Mouse (Mus musculus): Measurements from ENCODE around the gene Foxa1. TPM values are rescaled to one million over a fixed set of nuclear protein-coding genes. Genes with fewer than 3 reads are reported as not detected.

Gene Foxa1
- polyA plus RNA-seq, 1 experiment from 2014 or later = 1.5 TPM

DNA sequence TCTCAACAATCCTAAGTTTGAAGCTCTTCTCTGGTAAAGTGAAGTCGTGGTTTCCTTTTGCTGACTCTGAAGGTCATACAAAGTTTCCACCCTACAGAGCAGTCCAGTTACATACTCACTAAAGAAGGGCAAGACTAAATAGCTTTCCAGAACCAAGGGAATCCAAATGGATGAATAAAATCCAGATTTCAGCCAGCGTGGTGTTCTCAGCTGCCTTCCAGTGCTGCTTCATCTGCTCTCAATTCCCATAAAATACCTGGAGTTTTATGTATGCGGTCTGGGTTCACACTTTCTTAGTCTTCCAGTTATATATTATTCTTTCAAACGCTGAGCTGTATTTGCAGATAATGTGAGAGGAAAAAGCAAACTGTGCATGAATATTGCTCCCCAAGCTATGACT, 35.6 kb downstream of the Foxa1 start:
- H3K4me3 ChIP-seq (ENCODE audit: low read length) = no peak overlapping the region
- no peaks in the 10 kb centered on the region for H3K27me3 ChIP-seq (ENCODE audit: control insufficient read depth, insufficient read depth, low read length)
- no peaks in the 10 kb centered on the region for H3K9me3 ChIP-seq (ENCODE audit: control insufficient read depth, low read length)
- H3K36me3 ChIP-seq (ENCODE audit: control insufficient read depth, insufficient read depth, low read length) = no peaks in the 10 kb centered on the region
- no peak overlapping the region for H3K4me2 ChIP-seq (replicated peaks; ENCODE audit: low read depth, low read length)
- ATAC-seq (ENCODE audit: low FRiP score, low TSS enrichment) = no peak
- no peak overlapping the region for H3K9ac ChIP-seq (ENCODE audit: low read depth, low read length)
- WGBS = 88% methylated on average over 4 of the region's 4 CpGs
- H3K27ac ChIP-seq (ENCODE audit: low read depth, low read length) = no peak overlapping the region
- H3K4me1 ChIP-seq (ENCODE audit: control insufficient read depth, insufficient read depth, low read length) = no peaks in the 10 kb centered on the region

DNA sequence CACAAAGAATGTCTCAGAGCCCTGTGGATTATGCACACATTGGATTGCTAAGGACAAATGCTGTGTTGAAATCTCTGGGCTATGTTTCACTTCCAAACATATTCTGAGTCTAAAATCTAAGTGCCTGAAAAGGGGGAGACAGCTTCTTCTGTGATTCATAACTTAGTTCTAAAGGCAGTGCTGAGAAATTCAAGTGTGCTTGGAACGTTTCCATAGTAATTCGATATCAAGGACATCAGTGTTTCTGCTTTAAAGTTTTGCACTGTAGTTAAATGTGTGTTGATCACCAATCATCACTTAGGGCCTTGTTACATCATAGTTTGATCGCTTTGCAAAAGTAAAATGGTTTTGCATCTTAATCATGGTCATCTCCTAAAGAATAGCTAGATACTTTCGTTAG, 37.0 kb downstream of the Foxa1 start:
- Histone ChIP-seq H3K4me3 (ENCODE audit: low read length) (no peak overlapping the region), H3K4me2 (replicated peaks; ENCODE audit: low read depth, low read length) (no peak overlapping the region), H3K9ac (ENCODE audit: low read depth, low read length) (no peak overlapping the region), H3K27ac (ENCODE audit: low read depth, low read length) (no peak overlapping the region), H3K27me3 (ENCODE audit: control insufficient read depth, insufficient read depth, low read length) (no peaks in the 10 kb centered on the region), H3K36me3 (ENCODE audit: control insufficient read depth, insufficient read depth, low read length) (no peaks in the 10 kb centered on the region), H3K4me1 (ENCODE audit: control insufficient read depth, insufficient read depth, low read length) (no peaks in the 10 kb centered on the region), H3K9me3 (ENCODE audit: control insufficient read depth, low read length) (no peaks in the 10 kb centered on the region)
- 66% methylated on average over 4 of the region's 4 CpGs for WGBS
- ATAC-seq (ENCODE audit: low FRiP score, low TSS enrichment) = no peak

DNA sequence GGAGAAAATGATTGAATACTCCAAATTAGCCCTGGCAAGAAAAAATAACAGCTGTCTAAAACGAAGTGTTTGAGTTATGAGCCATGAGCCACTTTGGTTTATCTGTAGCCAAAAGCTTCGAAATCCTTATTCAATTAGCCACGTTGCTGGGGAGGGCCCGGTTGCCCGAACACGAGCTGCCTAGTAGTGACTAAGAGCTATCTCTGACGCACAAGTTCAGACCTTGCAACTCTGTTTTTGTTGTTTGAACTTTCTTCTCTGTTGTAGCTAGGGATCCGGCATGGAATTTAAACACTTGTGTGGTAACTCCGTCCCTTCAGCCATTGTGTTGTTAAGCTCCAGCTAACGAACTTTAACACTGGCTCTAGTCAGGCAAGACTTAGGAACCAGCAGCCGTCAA, 37.8 kb downstream of the Foxa1 start:
- no peak overlapping the region for H3K4me2 ChIP-seq (replicated peaks; ENCODE audit: low read depth, low read length)
- WGBS = 51% methylated on average over 11 of the region's 11 CpGs
- H3K27ac ChIP-seq (ENCODE audit: low read depth, low read length) = no peak overlapping the region
- H3K4me3 ChIP-seq (ENCODE audit: low read length) = no peak overlapping the region
- no peak for ATAC-seq (ENCODE audit: low FRiP score, low TSS enrichment)
- H3K9me3 ChIP-seq (ENCODE audit: control insufficient read depth, low read length) = no peaks in the 10 kb centered on the region
- H3K9ac ChIP-seq (ENCODE audit: low read depth, low read length) = no peak overlapping the region
- no peaks in the 10 kb centered on the region for H3K27me3 ChIP-seq (ENCODE audit: control insufficient read depth, insufficient read depth, low read length)
- H3K4me1 ChIP-seq (ENCODE audit: control insufficient read depth, insufficient read depth, low read length) = no peaks in the 10 kb centered on the region
- H3K36me3 ChIP-seq (ENCODE audit: control insufficient read depth, insufficient read depth, low read length) = no peaks in the 10 kb centered on the region

DNA sequence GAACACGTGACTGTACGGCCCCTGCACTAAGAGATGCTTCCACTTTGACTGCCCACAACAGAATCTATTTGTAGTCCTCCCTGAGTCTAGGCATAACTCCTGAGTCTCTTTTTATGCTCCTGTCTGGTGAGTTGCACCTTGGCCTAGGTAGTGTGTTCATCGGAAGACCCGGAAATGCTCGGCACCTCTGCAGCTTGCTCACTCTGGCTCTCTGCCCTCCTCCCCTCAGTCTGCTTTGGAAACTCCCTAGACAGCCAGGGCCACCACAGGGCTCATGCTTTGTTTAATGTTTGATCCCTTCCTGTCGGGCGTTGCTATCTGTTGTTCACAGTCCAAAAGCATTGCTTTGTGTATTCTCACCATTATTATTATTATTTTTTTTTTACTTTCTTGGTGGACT, 41.4 kb downstream of the Foxa1 start:
- H3K27ac ChIP-seq (ENCODE audit: low read depth, low read length) = no peak overlapping the region

DNA sequence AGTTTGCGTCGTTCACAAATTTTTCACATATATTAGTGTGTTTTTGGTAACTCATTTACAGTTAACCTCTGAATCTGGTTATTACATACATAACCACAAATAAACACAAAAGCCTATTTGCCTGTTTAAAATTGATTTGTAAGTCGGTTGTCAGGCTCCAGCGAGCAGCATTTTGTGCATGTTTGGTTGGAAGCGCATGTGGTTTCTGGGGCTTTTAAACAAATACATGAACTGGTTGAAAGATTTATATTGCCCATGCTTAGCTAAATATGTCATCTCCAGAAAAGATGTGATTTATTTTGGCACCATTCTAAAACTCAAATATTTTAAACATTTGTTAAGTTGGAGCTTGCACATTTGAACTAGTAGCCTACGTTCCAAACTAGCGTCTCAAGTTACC, 46.5 kb downstream of the Foxa1 start:
- no peak overlapping the region for H3K27ac ChIP-seq (ENCODE audit: low read depth, low read length)
- no peak overlapping the region for H3K9ac ChIP-seq (ENCODE audit: low read depth, low read length)
- H3K4me2 ChIP-seq (replicated peaks; ENCODE audit: low read depth, low read length) = no peak overlapping the region
- no peaks in the 10 kb centered on the region for H3K36me3 ChIP-seq (ENCODE audit: control insufficient read depth, insufficient read depth, low read length)
- H3K27me3 ChIP-seq (ENCODE audit: control insufficient read depth, insufficient read depth, low read length) = no peaks in the 10 kb centered on the region
- ATAC-seq (ENCODE audit: low FRiP score, low TSS enrichment) = no peak
- no peak overlapping the region for H3K4me3 ChIP-seq (ENCODE audit: low read length)
- no peaks in the 10 kb centered on the region for H3K9me3 ChIP-seq (ENCODE audit: control insufficient read depth, low read length)
- 64% methylated on average over 7 of the region's 7 CpGs for WGBS
- no peaks in the 10 kb centered on the region for H3K4me1 ChIP-seq (ENCODE audit: control insufficient read depth, insufficient read depth, low read length)

More for the DNA sequence above, 41.4 kb downstream of the Foxa1 start:
- Histone ChIP-seq H3K4me2 (replicated peaks; ENCODE audit: low read depth, low read length) (no peak overlapping the region), H3K4me3 (ENCODE audit: low read length) (no peak overlapping the region), H3K9ac (ENCODE audit: low read depth, low read length) (no peak overlapping the region), H3K36me3 (ENCODE audit: control insufficient read depth, insufficient read depth, low read length) (no peaks in the 10 kb centered on the region), H3K27me3 (ENCODE audit: control insufficient read depth, insufficient read depth, low read length) (no peaks in the 10 kb centered on the region), H3K4me1 (ENCODE audit: control insufficient read depth, insufficient read depth, low read length) (no peaks in the 10 kb centered on the region), H3K9me3 (ENCODE audit: control insufficient read depth, low read length) (no peaks in the 10 kb centered on the region)
- 76% methylated on average over 7 of the region's 7 CpGs for WGBS
- ATAC-seq (ENCODE audit: low FRiP score, low TSS enrichment) = no peak

DNA sequence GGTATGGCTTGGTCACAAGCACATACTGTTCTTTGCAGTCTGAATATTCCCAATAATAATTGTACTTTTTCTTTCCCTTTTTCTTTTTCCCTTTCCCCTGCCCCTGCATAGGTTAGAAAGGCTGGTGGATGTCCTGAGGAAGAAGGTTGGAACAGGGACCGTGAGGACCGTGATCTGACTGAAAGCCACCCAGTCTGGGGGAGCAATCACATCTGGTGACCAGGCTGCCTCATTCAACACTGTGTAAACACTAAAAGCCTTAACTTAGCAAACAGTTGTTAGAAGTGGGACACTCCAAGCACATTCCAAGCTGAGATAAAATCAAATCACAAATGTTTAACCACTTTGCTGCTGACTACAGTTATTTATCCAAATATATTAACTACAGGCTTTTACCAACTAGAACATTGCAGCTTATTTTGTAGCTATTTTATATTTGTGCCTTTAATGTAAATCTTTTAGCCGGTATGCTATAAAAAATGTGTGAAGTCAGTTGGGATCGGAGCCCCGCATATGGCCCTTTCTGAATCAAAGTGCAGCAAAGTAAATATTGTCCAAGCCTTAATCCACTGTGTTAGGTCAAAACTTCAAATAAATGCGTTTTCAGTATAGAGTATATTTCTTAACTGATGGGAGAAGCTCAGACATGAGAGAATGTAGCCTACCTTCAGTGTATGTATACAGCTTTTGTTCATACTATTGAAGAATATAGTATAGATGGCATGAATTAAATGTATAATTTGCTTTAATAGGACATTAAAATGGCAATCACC, 50.2 kb downstream of the Foxa1 start:
- 51% methylated on average over 6 of the region's 6 CpGs for WGBS
- H3K4me2 ChIP-seq (replicated peaks; ENCODE audit: low read depth, low read length) = no peak overlapping the region

More for the DNA sequence above, 50.2 kb downstream of the Foxa1 start:
- Histone ChIP-seq H3K4me1 (ENCODE audit: control insufficient read depth, insufficient read depth, low read length) (no peaks in the 10 kb centered on the region), H3K4me3 (ENCODE audit: low read length) (no peak overlapping the region), H3K9me3 (ENCODE audit: control insufficient read depth, low read length) (no peaks in the 10 kb centered on the region), H3K27ac (ENCODE audit: low read depth, low read length) (no peak overlapping the region), H3K27me3 (ENCODE audit: control insufficient read depth, insufficient read depth, low read length) (no peaks in the 10 kb centered on the region), H3K9ac (ENCODE audit: low read depth, low read length) (no peak overlapping the region), H3K36me3 (ENCODE audit: control insufficient read depth, insufficient read depth, low read length) (no peaks in the 10 kb centered on the region)
- no peak for ATAC-seq (ENCODE audit: low FRiP score, low TSS enrichment)

Other genes with a start within 250 kb of the Foxa1 start
- gene Ttc6, start 17.2 kb upstream of the Foxa1 start, polyA plus RNA-seq (2014; fragmentation: Nextera tagmentation; extraction: Ambion mirVana) = 0.22 and 0.47 TPM in 2 replicates

All from kidney, embryonic 14.5 days (tissue).